Mouse (Mus musculus) layer of hippocampus, adult 9-11 months (tissue): Measurements from ENCODE around the gene Aicda.
"Not testable (repeated sequence)": the region's sequence is repeated elsewhere in the genome, so short reads cannot be mapped to it uniquely, and the experiment has no call there.

Experiments
- DNase-seq: peaks from one replicate; pipeline ENCODE4 v3.0.0; 2022

Aicda gene

DNA sequence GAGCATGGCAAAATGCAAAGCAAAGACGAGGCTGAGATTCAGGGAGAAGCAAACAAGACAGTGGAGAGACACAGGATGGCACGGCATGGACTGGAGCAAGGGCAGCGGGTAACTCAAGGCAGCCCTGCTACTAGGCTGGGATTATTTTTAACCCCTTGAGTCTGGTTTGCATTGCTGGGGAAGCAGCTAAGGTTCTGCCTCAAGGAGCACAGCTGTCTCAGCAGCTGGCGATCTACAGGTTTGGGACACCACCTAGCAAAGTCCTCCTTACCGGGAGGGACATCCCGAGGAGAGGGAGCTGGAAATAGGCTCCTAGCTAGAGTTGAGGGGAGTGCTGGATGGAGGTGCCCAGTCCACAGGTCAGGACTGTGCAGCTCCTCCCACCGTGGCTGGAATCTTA lies 1.7 kb downstream of the Aicda start:
- DNase-seq, result no peak

DNA sequence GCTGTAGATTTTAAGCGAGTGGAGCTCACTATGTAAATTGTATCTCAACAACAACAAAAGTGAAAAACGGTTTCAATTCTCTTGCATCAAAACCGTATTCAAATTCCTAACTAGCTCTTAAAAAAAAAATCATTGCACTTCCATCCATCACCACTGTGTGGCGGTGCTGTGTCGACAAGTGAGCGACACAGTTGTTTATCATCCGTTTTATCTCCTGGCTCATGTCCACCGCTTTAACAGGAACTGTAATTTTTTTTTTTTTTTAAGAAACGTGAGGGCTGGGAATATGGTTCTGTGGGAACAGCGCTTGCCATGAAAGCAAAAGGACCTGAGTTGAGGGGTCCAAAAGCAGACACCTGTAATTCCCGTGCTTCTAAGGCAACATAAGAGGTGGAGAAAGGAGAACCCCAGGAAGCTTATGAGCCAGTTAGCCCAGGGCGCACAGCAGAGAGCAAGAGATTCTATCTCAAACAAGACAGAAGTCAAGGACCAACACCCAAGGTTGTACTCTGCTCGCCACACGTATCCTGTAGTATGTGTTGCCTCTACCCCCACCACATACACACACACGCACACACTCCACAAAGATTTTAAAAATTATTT lies 3.5 kb downstream of the Aicda start:
- DNase-seq, result peak; percentile 70

DNA sequence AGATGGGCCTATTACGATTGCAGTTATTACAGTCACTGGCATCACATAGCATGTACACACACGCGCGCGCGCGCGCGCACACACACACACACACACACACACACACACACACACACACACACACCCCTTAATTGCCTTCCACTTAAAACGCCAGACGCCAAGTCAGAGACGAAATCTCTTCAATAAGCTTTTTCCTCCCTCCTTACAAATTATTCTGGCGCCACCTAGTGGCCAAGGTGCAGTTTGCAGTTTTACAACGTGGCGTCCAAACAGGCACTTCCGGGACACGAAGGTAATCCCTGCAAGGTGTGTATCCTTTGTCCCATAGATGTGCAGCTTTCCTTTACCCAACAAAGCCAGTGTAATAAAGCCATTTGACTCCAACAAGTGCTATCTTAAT lies 6.8 kb downstream of the Aicda start:
- DNase-seq, result peak; percentile 32

DNA sequence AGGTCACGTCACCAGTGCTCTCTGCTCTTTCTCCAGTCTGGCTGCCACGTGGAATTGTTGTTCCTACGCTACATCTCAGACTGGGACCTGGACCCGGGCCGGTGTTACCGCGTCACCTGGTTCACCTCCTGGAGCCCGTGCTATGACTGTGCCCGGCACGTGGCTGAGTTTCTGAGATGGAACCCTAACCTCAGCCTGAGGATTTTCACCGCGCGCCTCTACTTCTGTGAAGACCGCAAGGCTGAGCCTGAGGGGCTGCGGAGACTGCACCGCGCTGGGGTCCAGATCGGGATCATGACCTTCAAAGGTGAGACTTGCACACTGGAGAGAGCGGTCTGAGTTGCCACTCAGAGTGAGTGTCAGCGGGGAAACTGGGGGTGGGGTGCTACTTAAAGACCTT lies 7.4 kb downstream of the Aicda start:
- DNase-seq, result no peak

DNA sequence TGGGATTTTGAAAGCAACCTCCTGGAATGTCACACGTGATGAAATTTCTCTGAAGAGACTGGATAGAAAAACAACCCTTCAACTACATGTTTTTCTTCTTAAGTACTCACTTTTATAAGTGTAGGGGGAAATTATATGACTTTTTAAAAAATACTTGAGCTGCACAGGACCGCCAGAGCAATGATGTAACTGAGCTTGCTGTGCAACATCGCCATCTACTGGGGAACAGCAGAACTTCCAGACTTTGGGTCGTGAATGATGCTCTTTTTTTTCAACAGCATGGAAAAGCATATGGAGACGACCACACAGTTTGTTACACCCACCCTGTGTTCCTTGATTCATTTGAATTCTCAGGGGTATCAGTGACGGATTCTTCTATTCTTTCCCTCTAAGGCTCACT lies 8.9 kb downstream of the Aicda start:
- DNase-seq, result peak; percentile 58

DNA sequence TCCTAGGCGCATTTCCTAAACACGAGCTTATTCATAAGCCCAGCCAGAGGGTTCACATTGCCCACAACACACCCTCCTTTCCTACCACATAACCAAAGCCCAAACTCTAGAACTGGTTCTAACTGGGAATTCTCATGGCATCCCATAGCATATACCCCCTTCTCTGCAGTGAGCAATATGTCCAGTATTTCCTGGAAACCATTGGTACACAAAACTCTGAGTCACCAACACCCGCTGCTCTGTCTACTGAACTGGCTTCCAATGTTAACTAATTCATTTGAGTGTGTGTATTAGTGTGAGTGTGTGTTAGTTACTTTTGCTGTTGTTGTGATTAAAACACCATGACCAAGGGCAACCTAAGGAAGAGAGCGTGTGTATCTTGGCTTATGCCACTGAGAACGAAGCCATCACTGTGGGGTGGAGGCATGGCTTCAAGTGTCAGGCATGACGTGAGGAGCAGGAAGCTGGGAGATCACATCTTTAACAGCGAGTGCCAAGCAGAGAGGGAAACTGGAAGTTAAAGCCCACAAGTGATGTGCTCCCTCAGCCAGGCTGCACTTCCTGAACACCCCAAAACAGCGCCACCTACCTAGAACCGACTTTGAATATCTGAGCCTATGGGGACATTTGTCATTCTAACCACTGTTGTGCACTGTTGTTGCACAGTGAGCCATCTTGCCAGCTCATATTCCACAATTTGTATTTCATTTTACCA lies 11.6 kb downstream of the Aicda start:
- DNase-seq, result no peak

DNA sequence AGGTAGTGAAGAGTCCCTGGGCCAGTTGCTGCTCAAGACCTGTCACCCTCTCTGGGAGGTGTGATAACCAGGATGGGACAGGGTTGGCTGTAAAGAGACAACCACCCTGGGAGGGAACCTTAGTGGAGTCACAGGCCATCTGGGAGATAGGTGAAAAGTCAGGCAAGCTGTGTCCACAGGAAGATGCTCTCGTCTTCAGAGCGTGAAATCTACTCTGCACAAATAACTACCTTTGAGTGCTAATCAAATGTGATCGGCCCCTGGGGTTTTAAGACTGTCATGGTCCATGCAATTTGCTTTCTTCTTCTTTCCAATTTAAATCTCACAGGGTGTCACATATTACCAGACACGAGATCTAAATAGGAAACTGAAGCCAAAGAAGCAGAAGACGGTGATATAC lies 15.5 kb downstream of the Aicda start:
- DNase-seq, result no peak

DNA sequence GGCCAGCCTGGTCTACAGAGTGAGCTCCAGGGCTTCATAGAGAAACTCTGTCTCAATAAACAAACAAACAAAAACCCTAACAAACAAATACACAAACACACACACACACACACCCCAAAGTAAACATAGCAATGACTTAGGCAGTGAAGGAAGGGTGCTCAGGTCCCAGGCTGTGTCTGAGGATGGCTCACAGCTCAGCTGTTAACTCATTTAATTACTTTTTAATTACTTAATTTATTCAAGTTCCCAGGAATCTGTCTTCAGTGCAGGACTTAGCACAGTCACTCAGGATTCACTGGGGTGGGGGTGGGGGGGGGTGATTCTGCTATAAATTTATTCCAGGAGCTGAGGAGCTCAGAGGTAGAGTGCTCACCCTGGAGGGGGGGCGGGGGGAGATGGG lies 16.2 kb downstream of the Aicda start:
- no peak for DNase-seq

DNA sequence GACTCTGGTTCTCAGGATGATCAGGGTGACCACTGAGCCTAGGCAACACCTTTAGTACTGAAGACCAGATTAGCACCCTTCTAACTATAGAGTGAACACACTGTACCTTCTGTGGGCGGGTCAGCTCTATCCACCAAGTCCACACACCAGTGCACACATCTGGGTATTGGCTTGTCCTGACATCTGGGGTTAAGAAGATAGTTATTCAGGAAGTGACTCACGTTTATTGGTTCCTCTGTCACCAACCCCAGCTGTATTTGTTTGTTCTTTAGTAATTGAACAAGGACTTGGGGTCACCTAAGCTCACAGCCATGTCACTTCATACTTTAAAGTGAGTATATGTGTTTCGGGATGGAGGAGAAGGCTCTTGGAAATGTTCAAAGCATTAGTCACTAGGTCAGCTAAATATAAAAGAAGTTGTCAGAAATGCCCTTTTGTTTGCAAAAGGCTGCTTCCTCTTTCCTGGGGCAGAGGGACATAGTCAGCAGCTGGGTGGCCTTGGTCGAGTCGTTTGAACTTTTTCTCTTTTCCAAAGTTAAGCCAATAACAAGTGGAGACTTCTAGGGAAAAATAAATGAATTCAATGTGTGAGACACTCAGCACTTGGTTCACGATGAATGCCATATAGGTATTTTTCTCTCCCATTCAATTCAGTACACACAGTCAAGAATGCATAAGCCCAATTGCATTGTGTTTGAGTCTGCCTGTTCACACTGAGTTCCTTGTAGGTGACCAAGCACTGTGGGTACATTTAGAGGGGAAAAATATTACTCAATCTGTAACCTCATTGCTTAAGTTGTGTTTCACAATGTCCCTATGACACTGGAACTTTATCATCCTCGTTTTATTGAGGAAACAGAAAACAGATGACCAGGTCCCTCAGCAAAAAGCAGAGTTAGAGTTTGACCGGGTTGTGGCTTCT lies 17.4 kb downstream of the Aicda start:
- DNase-seq, result no peak

DNA sequence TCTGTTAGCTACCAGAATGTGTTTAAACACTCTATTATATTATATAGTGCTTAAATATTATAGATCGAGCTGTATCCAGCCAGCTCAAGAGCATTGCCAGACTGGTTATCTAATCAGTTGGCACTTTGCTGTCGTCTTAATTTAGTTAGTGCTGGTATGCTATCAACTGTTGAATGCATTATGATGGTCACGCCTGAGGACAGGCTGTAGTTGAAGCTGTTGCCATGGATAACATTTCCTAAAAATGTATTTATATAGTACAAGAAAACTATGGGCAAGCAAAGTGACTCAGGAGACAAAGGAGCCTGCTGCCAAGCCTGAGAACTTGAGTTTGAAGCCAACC lies 18.0 kb downstream of the Aicda start:
- DNase-seq, result no peak

DNA sequence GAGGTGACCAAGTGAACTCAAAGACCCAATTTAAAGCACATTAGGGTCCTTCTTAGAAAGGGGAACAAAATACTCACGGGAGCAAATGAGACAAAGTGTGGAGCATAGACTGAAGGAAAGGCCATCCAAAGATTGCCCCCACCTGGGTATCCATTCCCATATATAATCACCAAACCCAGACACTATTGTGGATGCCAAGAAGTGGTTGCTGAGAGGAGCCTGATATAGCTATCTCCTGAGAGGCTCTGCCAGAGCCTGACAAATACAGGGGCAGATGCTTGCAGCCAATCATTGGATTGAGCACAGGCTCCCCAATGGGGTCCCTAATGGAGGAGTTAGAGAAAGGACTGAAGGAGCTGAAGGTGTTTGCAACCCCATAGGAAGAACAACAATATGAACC lies 21.4 kb downstream of the Aicda start:
- DNase-seq, result not testable (repeated sequence)

DNA sequence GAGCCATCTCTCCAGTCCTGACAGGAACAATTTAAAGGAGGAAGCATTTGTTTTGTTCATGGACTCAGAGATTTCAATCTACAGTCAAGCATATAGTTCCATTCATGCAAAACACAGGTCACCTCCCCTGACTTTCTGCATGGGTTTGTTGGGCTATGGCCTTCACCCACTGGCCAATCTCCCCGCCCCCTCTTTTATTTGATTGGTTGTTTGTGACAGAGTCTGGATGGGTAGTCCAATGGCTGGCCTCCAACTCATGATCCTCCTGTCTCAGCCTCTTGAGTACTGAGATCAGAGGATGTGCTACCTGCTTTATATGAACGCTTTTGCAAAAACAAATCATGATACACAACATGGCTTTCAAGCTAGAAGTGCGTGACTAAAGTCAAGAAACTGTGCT lies 23.4 kb downstream of the Aicda start:
- no peak for DNase-seq

DNA sequence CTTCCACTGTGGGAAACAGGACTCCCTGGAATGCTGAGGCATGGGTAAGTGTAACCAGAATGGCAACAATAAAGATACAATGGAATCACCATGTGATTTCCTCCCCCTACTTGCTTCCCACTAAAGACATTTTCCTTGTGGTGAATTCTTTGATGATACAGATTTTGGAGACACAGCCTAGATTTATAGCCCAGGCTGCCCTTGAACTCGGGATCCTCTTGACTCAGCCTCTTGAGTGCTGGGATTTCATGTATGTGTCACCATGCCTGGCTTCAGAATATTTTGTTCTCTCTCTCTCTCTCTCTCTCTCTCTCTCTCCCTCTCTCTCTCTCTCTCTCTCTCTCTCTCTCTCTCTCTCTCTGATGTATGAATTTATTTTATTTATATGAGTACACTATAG lies 25.5 kb downstream of the Aicda start:
- no peak for DNase-seq

DNA sequence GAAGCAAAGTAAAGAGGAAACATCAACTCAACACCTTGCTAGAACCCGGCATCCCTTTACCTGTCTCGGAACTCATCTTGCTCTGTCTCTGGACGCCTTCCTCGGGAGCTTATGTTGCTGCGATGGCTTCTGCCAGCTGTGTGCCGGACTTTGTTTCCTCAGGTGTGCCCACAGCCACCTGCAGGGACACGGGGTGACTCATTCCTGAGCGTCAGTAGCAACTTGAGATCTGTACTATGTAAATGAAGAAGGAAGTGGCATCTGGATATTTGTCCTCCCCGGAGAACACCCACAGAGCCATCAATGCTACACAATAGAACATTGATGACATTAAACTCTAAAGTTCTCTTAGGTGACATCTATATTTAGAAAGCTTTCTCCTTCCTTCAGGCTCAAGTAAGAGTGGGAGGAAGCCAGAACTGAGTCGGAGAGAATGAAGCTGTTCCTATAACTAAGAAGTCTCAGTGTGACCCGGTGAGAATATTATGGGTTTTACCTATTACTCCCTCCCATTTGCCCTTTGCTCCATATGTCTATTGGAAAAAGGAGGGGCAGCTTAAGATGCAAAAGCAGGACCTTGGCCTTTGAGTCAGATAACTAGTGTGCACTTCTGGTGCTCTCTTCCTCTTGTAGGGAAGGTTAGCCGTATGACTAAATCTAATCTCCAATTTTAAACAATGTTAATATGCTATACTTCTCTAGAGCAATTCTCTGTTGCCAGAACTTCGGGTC lies 37.6 kb downstream of the Aicda start:
- DNase-seq, result no peak

DNA sequence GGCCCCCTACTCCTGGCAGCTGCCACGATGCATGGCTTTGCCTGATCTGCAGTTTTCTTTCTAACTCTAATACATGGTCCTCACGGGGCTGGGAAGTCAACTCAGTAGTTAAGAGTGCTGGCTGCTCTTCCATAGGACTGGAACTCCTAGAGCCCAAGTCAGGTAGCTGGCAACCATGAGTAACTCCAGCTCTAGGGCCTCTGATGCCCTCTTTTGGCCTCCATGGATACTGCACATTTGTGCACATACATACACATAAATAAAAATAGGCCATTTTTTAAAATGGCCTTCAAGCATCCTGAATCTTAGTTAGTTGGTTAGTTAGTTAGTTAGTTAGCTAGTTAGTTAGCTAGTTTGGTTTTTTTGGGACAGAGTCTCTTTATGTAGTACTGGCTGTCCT lies 39.3 kb downstream of the Aicda start:
- DNase-seq, result no peak

DNA sequence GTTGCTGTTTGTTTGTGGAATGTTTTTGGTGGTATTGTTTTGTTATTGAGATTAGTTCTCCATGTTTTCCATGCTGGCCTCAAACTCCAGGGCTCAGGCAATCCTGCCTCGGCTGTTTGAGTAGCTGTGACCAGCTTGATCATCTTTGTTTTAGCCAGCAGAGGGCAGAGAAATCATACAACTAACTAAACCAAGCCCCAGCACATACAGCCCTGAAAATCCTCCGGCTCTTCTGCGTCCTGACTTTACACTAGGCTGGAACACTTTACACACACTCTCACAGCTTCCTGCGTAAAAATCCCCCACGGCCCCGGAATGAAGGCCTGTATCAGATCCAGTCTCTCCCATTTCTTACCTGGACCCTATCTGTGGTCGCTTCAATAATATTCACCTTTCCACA lies 42.0 kb downstream of the Aicda start:
- DNase-seq, result peak; percentile 17

DNA sequence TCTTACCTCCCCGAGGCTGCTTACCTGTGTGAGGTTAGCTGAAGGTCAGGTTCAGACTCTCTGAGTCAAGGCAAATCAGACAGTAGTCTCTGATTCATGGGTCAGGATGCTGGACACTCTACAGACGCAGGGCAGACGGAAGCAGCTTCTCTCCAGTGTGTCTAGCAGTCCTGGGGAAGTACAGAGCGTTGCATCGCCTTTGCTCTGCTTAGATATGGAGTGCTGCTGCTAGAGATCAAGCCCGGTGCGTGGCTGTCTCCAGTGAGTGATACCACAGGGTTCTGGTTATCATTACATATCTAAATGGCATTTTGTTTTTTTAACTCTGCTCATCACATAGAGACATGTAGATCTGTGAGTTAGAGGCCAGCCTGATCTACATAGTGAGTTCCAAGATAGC lies 43.0 kb downstream of the Aicda start:
- DNase-seq, result no peak

DNA sequence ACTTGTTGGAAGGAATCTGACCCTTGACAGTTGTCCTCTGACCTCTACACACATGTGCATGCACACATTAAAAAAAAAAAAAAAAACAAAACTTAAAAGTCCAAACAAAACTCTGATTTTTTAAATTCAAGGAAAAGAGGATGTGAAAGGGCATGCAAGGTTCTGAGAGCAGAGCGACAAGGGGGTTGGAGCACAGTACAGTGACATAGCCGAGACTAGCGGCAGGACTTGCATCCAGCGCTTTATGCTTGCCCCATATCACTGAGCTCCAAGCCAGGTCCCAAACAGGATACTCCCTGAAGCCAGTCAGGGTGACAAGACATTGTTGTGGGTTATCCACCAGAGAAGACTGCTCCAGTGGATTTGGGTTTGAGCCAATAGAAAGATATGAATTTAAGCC lies 44.4 kb downstream of the Aicda start:
- no peak for DNase-seq

DNA sequence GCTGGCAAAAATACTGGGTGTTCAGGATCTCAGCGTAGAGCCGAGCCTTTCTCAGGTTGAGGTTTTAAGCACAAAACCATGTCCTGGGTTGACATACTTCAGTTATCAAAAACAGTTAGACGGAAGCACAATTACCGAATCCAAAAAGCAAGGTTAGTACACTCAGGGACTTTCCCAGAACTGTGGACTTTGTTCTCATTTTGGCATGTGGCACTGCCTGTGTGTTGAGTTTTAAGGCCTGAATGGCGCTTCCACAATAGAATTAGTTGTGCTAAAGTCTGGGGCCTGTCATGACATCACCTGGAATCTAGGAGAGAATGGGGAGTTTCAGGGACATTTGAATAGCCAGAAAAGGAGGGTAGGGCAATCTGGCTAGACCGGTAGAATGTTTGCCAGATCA lies 44.8 kb downstream of the Aicda start:
- no peak for DNase-seq

DNA sequence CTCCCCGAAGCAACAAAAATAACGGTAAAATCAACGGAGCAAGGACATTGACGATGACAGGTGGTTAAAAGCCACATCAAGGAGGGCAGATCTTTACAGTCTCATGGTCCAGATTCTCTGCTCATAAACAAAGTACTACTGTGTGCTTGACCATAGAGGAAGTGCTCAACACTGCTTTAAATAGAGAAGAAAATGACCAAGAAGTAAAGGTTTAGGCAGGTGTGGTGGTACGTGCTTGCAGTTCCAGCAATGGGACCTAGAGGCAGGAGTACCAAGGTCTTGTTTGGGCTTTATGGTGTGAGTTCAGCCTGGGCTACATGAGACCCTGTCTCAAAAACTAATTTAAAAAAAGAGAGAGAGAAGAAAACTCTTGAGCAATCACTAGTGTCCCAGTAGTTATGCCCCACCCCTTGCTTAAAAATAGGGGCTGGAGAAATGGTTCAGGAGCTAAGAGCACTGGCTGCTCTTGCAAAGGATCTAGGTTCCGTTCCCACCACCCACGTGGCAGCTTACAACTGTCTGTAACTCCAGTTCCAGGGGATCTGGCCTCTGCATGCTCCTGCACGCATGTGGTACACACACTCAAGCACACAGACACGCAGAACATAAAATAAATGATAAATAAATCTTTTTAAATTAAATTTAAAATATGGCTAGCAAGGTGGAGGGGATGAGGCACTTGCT lies 45.6 kb downstream of the Aicda start:
- no peak for DNase-seq

DNA sequence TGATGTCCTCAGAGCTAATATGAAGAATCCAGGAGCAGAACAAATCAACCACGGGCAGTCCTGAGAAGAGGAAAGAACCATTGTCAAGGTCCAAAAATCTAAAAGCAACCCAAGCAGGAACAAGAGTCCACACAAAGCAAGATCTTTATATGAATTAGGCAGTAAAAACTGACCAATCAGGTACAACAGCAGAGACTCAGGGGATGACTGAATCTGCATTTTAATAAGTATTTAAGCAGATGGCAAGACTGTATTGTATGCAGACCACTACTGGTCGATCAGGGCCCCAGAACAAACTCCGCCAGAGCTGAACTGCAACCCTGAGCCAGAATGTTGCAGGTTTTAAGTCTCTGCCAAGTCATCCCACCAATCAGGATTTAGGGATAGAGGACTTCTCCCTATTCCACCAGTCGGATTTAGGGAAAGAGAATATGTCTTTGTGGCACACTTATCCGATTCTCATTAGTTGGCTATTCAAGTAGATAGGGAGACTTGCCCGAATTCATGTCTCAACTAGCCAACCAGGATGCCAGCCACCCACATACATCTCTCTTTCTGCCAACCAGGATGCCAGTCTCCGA lies 46.6 kb downstream of the Aicda start:
- no peak for DNase-seq

DNA sequence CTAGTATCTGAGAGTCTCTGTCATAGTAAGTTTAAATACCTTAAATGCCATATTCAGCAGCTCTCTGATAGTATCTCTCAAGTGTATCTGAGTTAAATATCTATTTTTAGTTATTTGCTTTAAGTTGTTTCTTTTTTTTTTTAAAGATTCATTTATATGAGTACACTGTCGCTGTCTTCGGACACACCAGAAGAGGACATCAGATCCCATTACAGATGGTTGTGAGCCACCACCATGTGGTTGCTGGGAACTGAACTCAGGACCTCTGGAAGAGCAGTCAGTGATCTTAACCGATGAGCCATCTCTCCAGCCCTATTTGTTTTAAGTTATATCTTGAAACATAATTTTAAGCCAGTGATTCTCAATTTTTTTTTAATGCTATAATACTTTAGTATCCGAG lies 47.4 kb downstream of the Aicda start:
- no peak for DNase-seq

DNA sequence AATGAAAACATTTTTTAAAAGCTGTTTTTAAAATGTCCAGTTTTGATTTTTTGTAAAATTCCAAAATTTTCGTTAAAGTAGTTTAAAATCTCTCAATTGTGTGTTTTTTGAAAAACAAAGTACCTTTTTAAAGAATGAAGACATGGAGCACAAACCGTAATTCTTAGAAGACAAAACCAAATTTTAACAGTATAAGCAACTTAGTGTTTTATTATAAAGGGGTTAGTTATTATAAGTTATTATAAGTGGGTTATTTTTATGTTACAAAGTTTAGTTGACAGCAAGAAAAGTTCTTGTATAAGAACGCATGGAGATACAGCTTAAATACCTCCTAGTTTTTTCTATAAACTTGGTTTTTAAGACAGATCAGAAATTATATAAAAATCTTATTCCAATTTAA lies 48.0 kb downstream of the Aicda start:
- no peak for DNase-seq
